In the genomic region with DNA sequence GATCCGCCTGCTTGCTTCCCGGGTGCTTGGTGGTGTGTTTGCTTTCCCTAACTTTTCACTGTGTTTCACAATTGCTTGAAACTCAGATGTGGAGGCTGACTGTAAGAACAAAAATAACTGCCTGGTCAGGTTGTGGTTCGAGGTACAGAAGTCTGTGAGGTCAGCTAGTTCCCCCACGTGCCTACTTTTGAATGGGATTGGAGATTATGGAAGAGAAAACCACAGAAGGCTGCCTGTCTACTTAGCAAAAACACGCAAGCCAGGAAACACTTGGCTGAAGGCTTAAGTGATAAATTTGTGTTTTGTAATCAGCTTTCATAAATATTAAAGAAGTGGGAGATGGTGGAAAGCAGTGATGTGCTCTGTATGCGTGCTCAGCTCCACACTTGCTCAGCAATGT, we compare ENCODE assay signal across 8 mouse cellular contexts.
DNase-seq lines count a peak whose midpoint lies in the region; ATAC-seq and TF ChIP-seq lines count a peak whose summit lies in the region.

No protein-coding gene starts in this region.

- TF ChIP-seq CTCF in heart, adult 2 months (IDR thresholded peaks at IDR 0.05): no peak
- no peak for TF ChIP-seq CTCF in spleen, adult 2 months (IDR thresholded peaks at IDR 0.05; ENCODE audit: extremely low read depth, insufficient read depth, insufficient read length, insufficient replicate concordance)

- no peaks in the 10 kb centered on the region for H3K27me3 ChIP-seq in heart, adult 2 months (ENCODE audit: control insufficient read depth, insufficient read depth, low read length)
- no peaks in the 10 kb centered on the region for H3K27me3 ChIP-seq in spleen, adult 2 months (ENCODE audit: control insufficient read depth, insufficient read depth, low read length)
- H3K27me3 ChIP-seq in liver, embryonic 15.5 days: no peaks in the 10 kb centered on the region

- H3K9ac ChIP-seq in heart, adult 2 months (ENCODE audit: low read depth, low read length): peak overlapping the region; percentile 45
- no peak overlapping the region for H3K9ac ChIP-seq in liver, embryonic 15.5 days

- intact Hi-C loops in heart, adult 2 months (cut with DNase I): no loop called here

- H3K36me3 ChIP-seq in heart, adult 2 months (ENCODE audit: control insufficient read depth, insufficient read depth, low read length): peaks cover 18% of the 10 kb centered on the region
- no peaks in the 10 kb centered on the region for H3K36me3 ChIP-seq in spleen, adult 2 months (ENCODE audit: control insufficient read depth, insufficient read depth, low read length)
- H3K36me3 ChIP-seq in liver, embryonic 15.5 days (replicated peaks): no peaks in the 10 kb centered on the region

- peaks cover 9% of the 10 kb centered on the region; the same call in 1 of the 2 replicates for H3K79me2 ChIP-seq in heart, adult 2 months (replicated peaks; ENCODE audit: control insufficient read depth, insufficient read depth, low read length)

- H3K27ac ChIP-seq in heart, adult 2 months: peak overlapping the region; percentile 98
- peak overlapping the region; percentile 48 for H3K27ac ChIP-seq in spleen, adult 2 months (ENCODE audit: insufficient read depth, low read length)
- peak overlapping the region; percentile 65 for H3K27ac ChIP-seq in liver, embryonic 15.5 days (replicated peaks)

- TF ChIP-seq EP300 in heart, adult 2 months (IDR thresholded peaks at IDR 0.05; ENCODE audit: insufficient read depth, low read depth, low read length): no peak

- no peak for DNase-seq in heart, adult 2 months
- DNase-seq in heart, adult 18-20 months: no peak
- no peak for DNase-seq in spleen, adult 2 months (ENCODE audit: low read depth in 1 of 2, low spot score in 2 of 2)
- DNase-seq in spleen, adult 12 weeks (ENCODE audit: low spot score): no peak
- no peak for DNase-seq in adipocyte (ENCODE audit: low spot score)
- no peak for DNase-seq in thymus, postnatal 10 days (ENCODE audit: low spot score in 2 of 2)
- DNase-seq in layer of hippocampus, postnatal 36 days: no peak

- H3K4me1 ChIP-seq in heart, adult 2 months (ENCODE audit: control insufficient read depth, insufficient read depth, low read length): peaks cover 69% of the 10 kb centered on the region
- H3K4me1 ChIP-seq in spleen, adult 2 months (ENCODE audit: control insufficient read depth, insufficient read depth, insufficient read length): peaks cover 36% of the 10 kb centered on the region
- peaks cover 96% of the 10 kb centered on the region for H3K4me1 ChIP-seq in liver, embryonic 15.5 days (replicated peaks)

- WGBS in heart, adult 2 months: 30% methylated on average over 6 of the region's 6 CpGs
- 27% methylated on average over 6 of the region's 6 CpGs for WGBS in spleen, adult 2 months
- 20% methylated on average over 6 of the region's 6 CpGs for WGBS in liver, embryonic 15.5 days (ENCODE audit: insufficient replicate concordance)

- H3K9me3 ChIP-seq in liver, embryonic 15.5 days (replicated peaks): no peaks in the 10 kb centered on the region

- no peak for TF ChIP-seq POLR2A in heart, adult 2 months (IDR thresholded peaks at IDR 0.05; ENCODE audit: insufficient read depth, low read depth, low read length)
- TF ChIP-seq POLR2A in spleen, adult 2 months (IDR thresholded peaks at IDR 0.05; ENCODE audit: low read depth, low read length): no peak

- H3K4me3 ChIP-seq in heart, adult 2 months: no peak overlapping the region
- H3K4me3 ChIP-seq in spleen, adult 2 months (ENCODE audit: extremely low read depth, insufficient read depth, insufficient read length): 0 out of 2 replicates have a peak overlapping the region, but pooled peaks have one; percentile 17
- H3K4me3 ChIP-seq in liver, embryonic 15.5 days (replicated peaks): peak overlapping the region; percentile 21; the same call in 1 of the 2 replicates

- ATAC-seq in liver, embryonic 15.5 days (ENCODE audit: insufficient read depth): no peak

- peak overlapping the region; percentile 54 for H3K4me2 ChIP-seq in liver, embryonic 15.5 days

Comparison
In these comparisons a context has a peak if more than half of its experiments do, and no peak if none do; other contexts are left out.
1. H3K27ac ChIP-seq: peak in every context shown above with its lines; median percentile 98 in heart, adult 2 months; 65 in liver, embryonic 15.5 days; 48 in spleen, adult 2 months.